7 mouse cellular contexts compared by ENCODE assay signal in genomic region chr11:112209414-112209813, GRCm38 (mm10).
A peak's percentile ranks its signal among the peaks of the same experiment; 100 is the strongest.
DNase-seq lines count a peak whose midpoint lies in the region; ATAC-seq and TF ChIP-seq lines count a peak whose summit lies in the region.

No protein-coding gene starts in this region.

- 30% methylated on average over 4 of the region's 4 CpGs for WGBS in midbrain, embryonic 14.5 days
- 32% methylated on average over 4 of the region's 4 CpGs for whole genome bisulfite sequencing in midbrain, embryonic 15.5 days
- 29% methylated on average over 4 of the region's 4 CpGs for WGBS in lung, adult 2 months
- WGBS in stomach, postnatal 0 days, result 33% methylated on average over 4 of the region's 4 CpGs

- ATAC-seq in midbrain, embryonic 14.5 days (ENCODE audit: low FRiP score, low TSS enrichment), result no peak
- ATAC-seq in midbrain, embryonic 15.5 days (replicated peaks), result no peak
- ATAC-seq in stomach, postnatal 0 days (ENCODE audit: low FRiP score, low TSS enrichment), result no peak

- H3K9me3 ChIP-seq in midbrain, embryonic 14.5 days (ENCODE audit: control insufficient read depth, low read length), result no peaks in the 10 kb centered on the region
- no peaks in the 10 kb centered on the region for H3K9me3 ChIP-seq in midbrain, embryonic 15.5 days
- no peaks in the 10 kb centered on the region for H3K9me3 ChIP-seq in stomach, postnatal 0 days (ENCODE audit: control insufficient read depth, low read length)

- TF ChIP-seq POLR2A in lung, adult 2 months (IDR thresholded peaks at IDR 0.05; ENCODE audit: borderline replicate concordance, extremely low read depth, low read depth, low read length), result no peak

- no peak overlapping the region for H3K9ac ChIP-seq in midbrain, embryonic 14.5 days (replicated peaks; ENCODE audit: low read length)
- no peak overlapping the region for H3K9ac ChIP-seq in midbrain, embryonic 15.5 days
- H3K9ac ChIP-seq in stomach, postnatal 0 days (ENCODE audit: low read length), result no peak overlapping the region

- H3K4me3 ChIP-seq in midbrain, embryonic 14.5 days (replicated peaks; ENCODE audit: low read depth, low read length), result no peak overlapping the region
- H3K4me3 ChIP-seq in midbrain, embryonic 15.5 days, result no peak overlapping the region
- H3K4me3 ChIP-seq in lung, adult 2 months (replicated peaks; ENCODE audit: extremely low read depth, low read depth, low read length), result no peak overlapping the region
- H3K4me3 ChIP-seq in stomach, postnatal 0 days (ENCODE audit: low read depth, low read length), result no peak overlapping the region

- peak; percentile 75 for DNase-seq in midbrain, embryonic 14.5 days
- peak; percentile 17 for DNase-seq in adrenal gland, adult 8-10 months
- peak; percentile 53 for DNase-seq in embryo, embryonic 9.5 days (ENCODE audit: extremely low spot score)
- peak; percentile 44 to 69 for DNase-seq in kidney, postnatal 36 days
- DNase-seq in lung, adult 2 months, result peak; percentile 13
- peak; percentile 54 for DNase-seq in stomach, postnatal 0 days (ENCODE audit: low spot score)

- H3K27ac ChIP-seq in midbrain, embryonic 14.5 days (replicated peaks; ENCODE audit: low read depth, low read length), result no peak overlapping the region
- no peak overlapping the region for H3K27ac ChIP-seq in midbrain, embryonic 15.5 days
- H3K27ac ChIP-seq in stomach, postnatal 0 days (replicated peaks), result no peak overlapping the region

- H3K27me3 ChIP-seq in midbrain, embryonic 14.5 days (ENCODE audit: control insufficient read depth, insufficient read depth, low read length), result no peaks in the 10 kb centered on the region
- H3K27me3 ChIP-seq in midbrain, embryonic 15.5 days (replicated peaks), result no peaks in the 10 kb centered on the region
- H3K27me3 ChIP-seq in stomach, postnatal 0 days (ENCODE audit: control insufficient read depth, insufficient read depth, low read length), result no peaks in the 10 kb centered on the region

- H3K36me3 ChIP-seq in midbrain, embryonic 14.5 days (ENCODE audit: control insufficient read depth, insufficient read depth, low read length), result no peaks in the 10 kb centered on the region
- H3K36me3 ChIP-seq in midbrain, embryonic 15.5 days (replicated peaks), result no peaks in the 10 kb centered on the region
- no peaks in the 10 kb centered on the region for H3K36me3 ChIP-seq in stomach, postnatal 0 days (ENCODE audit: control insufficient read depth, insufficient read depth, low read length)

- no peak overlapping the region for H3K4me2 ChIP-seq in midbrain, embryonic 14.5 days (ENCODE audit: low read length)
- H3K4me2 ChIP-seq in midbrain, embryonic 15.5 days, result no peak overlapping the region
- H3K4me2 ChIP-seq in stomach, postnatal 0 days (replicated peaks; ENCODE audit: low read depth), result no peak overlapping the region

- no peaks in the 10 kb centered on the region for H3K4me1 ChIP-seq in midbrain, embryonic 14.5 days (ENCODE audit: control insufficient read depth, insufficient read depth, low read length)
- H3K4me1 ChIP-seq in midbrain, embryonic 15.5 days, result no peaks in the 10 kb centered on the region
- no peaks in the 10 kb centered on the region for H3K4me1 ChIP-seq in lung, adult 2 months (ENCODE audit: control insufficient read depth, insufficient read depth, low read length)
- no peaks in the 10 kb centered on the region for H3K4me1 ChIP-seq in stomach, postnatal 0 days (replicated peaks; ENCODE audit: control insufficient read depth, insufficient read depth)

- no peak for TF ChIP-seq EP300 in stomach, postnatal 0 days (optimal IDR thresholded peaks at IDR 0.05)

- 0 out of 2 replicates have a peak, but pooled peaks have one; percentile 13 for TF ChIP-seq CTCF in lung, adult 2 months (IDR thresholded peaks at IDR 0.05; ENCODE audit: insufficient read depth, low read length)
- TF ChIP-seq CTCF in stomach, postnatal 0 days (IDR thresholded peaks at IDR 0.05; ENCODE audit: low read depth), result peak; percentile 82

Comparison
In these comparisons a context has a peak if more than half of its experiments do, and no peak if none do; other contexts are left out.
1. DNase-seq: peak in every context shown above with its lines; median percentile 75 in midbrain, embryonic 14.5 days; 56 in kidney, postnatal 36 days; 54 in stomach, postnatal 0 days; 53 in embryo, embryonic 9.5 days; 17 in adrenal gland, adult 8-10 months; 13 in lung, adult 2 months.